Mouse (Mus musculus) thymus, postnatal 4 days (tissue): ENCODE measurements around the gene Rars2.

Experiments
- DNase-seq: peaks from one replicate; pipeline ENCODE4 v3.0.0; 2021

Gene Rars2

DNA sequence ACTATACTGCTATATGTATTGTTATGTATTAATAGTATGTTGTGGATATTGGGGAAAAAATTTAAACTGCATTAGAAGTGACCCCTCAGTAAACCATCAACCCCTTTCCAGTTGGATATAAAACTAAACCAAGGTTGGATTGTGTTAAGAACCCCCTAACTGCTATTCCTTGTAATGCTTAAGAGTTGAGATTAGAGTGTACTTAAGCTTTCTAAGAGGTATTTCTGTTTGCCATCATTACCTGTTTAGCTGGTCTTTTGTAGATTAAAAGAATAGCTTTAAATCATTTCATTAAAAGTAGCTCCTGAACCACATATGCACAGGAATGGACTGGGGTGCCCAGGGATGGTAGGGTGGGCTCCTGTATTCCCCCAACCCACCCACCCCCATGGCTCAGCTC, 30.0 kb downstream of the Rars2 start:
- no peak for DNase-seq

DNA sequence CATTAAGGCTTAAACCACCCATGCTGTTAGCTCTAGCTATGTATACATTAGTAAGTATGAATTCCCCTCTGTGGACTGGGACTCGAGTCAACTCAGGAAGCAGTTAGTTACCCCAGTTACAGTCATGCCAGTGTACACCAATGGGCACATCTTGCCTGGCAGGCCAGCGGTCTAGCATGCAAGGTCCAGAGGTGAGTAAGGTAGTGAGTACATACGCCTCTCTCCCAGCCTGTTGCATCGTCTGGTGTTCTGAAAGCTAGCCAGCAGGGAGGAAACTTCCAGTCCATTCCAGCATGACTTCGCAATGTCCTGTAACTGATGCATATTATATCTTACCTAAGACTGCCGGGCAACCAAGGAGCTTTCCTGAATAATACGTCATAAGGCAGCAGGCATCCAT, 38.4 kb downstream of the Rars2 start:
- DNase-seq = no peak

DNA sequence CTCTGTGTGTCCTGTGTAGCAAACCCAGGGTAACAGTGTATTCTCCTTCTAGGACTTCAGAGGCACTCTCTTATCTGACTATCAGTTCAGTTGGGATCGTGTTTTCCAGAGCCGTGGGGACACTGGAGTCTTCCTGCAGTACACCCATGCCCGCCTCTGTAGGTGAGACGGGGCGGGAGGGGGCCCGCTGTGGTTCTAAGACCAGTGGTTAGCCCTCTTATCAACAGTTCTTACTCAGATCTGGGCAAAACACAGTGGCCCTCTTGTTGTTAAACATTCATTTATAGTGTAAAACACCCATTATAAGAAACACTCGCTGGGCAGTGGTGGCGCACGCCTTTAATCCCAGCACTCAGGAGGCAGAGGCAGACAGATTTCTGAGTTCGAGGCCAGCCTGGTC, 41.3 kb downstream of the Rars2 start:
- DNase-seq = no peak

DNA sequence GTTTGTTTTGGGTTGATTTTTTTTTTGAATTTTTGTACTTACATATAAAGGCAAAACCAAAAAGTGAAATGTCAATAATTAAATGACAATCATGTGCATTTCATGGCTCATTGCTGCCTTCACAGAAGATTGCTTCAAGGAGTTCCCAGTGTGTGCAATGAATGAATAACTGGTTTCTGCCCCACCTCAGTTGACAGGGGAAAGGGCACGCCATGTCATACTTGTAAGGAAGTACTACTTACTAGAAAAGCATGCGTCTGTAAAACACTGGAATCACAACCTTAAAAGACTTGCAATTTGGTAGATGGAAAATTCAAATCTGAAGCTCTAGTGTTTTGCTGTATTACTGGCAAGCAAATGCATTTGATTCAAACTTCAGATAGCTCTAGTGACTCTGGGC, 44.3 kb downstream of the Rars2 start:
- no peak for DNase-seq

DNA sequence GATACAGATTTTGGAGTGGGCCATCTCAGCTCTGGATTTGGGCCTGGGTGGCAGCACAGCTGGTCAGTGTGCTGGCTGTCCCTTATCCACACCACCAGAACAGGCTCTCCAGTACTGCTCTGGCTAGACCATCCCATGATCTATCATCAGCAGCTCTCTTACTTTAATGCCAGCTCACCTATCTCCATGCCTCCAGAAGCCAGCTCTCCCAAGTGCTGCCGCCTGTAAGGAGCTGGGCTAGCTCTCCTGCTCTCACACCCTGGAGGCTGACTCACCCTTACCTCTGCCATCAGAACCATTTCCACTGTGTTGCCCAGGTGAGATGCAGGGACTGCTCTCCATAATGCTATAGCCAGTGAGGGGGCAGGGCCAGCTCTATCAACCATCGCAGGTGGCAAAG, 46.8 kb downstream of the Rars2 start:
- DNase-seq = no peak

DNA sequence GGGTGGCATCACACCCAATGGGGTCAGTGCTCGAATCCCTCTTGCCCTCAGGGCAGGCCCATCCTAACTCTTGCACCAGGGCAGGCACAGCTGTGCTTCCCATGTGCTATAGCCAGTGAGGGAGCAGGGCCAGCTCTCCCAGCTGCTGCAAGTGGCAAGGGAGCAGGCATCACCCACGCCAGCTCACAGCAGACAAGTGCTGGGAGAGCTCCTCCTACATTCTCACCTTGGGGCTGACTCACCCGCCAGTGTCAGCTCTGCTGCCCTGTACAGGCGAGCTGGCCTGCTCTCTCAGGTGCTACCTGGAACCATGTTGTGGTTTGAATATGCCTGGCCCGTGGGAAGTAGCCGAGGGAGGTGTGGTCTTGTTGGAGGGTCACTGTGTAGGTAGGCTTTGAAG, 47.2 kb downstream of the Rars2 start:
- no peak for DNase-seq

DNA sequence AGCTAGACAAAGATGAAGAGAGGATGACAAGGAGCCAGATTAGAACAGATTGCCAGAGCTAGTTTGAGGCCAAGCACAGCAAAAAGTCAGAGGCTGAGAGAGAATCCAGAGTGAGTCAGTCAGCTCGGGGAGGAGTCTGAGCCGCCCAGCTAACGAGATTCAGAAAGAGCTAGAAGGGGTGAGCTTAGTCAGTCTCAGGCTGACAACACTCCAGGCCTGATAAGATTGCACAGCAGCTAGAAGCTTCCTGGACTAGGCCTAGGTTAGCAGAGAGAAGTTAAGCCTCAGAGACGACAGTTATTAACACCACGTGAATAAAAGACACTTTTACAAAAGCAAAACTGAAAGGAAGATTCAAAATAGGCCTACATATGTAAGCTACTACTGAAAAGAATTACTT, 53.2 kb downstream of the Rars2 start:
- DNase-seq = no peak

DNA sequence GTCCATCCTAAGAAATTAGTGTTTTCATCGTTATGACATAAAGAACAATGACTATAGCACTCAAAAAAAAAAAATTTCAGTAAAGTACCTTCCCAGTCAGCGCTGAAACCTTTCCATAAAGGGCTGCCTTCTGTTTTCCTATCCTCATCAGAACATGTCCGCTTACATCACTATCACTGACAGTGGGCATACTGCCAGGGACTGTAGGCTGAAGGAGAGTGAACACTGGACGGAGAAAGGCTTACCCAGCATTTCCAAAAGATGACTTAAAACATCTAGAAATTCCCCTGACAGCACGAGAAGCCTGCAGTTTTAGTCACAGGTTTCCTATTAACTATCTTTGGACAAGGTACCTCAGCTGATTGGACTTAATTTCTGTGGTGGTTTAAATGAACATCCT, 59.0 kb downstream of the Rars2 start:
- DNase-seq = no peak

DNA sequence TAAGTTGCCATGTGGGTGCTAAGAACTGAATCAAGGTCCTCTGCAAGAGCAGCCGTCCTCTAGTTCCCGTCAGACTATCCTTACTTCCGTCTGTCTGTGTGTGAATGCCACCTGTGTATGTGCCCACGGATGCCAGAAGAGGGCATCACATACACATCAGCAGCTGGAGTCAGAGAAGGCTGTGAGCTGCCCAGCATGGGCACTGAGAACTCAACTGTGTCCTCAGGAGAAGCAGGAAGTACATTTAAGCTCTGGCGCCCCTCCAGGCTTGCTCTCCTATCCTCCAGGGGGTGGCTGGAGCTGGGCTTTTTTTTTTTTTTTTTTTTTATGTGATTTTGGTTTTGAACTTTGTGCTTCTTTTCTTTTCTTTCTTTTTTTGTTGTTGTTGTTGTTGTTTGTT, 65.8 kb downstream of the Rars2 start:
- DNase-seq = no peak

DNA sequence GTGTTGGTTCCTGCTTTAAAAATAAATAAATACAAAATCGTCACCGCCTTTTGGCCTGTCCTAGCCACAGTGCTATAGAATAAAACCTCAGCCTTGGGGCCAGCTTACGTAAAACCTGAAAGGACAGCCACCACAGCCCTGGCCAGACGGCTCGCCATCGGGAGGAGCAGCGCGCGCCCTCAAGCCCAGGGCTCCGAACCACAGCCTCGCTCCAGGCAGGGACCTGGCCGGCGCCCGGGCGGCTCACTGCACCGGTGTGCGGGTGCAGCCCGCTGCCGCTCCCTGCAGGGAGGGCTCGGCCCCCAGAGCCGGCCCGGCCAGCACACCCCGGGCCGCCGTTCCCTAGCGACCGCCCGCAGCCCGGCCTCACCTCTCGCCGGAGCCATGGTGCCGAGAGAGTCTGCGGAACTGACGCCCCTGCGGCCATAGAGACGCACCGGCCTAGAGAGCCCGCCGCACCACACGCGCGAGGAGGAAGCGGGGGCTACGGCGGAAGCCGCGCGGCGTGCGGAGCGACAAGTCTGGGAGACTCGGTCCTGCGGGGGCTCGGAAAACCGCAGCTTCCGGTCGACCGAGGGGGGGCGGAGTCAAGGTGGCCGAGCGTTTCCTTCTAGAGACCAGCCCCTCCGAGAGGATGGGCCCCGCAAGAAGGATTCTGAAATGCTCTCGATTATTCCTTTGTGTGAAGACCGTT, 72.3 kb downstream of the Rars2 start, which contains the start of gene Slc35a1:
Gene Slc35a1 (minus strand): TSS at position 565 of the 694 bp plus-strand sequence.
- peak; percentile 95 for DNase-seq

DNA sequence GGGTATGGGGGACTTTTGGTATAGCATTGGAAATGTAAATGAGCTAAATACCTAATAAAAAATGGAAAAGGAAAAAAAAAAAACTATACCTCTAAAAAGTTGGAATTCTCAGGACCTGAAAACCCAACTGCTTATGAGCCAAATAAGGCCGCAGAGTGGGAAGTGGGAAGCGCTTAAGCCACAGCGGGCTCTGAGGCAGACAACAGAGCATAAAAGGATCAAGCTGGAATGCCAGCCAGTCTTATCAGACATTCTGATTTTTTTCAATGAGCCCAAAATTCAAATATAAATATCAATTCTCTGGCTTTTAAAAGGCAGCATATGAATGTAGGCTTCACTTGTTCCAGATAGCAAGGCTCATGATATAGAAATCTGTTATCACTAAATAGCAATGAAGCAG, 73.3 kb downstream of the Rars2 start:
- DNase-seq = no peak

DNA sequence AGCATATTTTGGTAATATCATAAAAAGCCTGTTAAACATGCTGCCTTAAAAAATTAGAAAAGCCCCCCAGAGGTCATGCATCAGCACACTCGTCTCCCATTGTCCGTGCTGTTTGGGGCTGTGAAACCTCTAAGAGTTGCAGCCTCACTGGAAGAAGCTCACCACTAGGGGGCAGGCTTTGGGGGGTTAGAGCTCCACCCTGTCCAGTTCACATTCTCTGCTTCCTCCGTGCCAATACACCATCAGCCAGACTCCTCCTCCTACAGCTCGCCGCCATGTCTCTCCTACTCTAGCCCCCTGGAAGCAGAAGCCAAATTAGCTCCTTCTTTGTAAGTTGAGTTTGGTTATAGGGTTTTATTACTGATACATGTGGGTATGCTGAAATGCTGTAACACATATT, 86.8 kb downstream of the Rars2 start:
- peak; percentile 84 for DNase-seq

DNA sequence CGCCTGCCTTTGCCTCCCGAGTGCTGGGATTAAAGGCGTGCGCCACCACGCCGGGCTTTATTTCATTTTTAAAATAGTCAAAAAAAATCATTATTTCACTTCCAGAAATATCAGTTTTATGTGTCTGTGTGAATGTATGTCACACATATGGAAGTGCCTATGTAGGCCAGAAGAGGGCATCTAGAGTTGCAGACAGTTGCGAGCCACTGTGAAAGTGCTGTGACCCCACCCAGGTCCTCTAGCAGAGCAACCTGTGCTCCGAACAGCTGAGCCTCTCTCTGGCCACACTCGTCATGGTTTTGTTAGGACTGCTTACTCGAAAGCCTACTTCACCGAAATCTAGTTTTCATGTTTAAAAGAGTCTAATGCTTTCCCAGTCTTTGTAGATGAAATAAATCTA, 87.5 kb downstream of the Rars2 start:
- DNase-seq = no peak

DNA sequence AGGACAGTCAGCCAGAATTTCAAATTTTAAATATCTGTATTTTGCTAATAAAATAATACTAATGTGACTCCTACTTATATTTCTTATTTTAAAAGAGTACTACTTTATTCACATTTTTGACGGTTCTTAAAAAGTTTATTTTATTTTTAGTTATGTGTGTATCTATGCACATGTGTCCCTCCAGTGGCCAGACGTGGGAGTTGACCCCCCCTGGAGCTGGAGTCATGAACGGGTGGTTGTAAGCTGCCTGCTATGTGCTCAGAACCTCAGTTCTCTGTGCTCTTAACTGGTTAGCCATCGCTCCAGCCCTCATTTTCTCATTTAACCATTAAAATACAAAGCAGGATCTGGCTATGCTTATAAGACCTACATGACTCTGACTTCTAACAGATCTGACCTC, 88.3 kb downstream of the Rars2 start:
- DNase-seq = no peak

DNA sequence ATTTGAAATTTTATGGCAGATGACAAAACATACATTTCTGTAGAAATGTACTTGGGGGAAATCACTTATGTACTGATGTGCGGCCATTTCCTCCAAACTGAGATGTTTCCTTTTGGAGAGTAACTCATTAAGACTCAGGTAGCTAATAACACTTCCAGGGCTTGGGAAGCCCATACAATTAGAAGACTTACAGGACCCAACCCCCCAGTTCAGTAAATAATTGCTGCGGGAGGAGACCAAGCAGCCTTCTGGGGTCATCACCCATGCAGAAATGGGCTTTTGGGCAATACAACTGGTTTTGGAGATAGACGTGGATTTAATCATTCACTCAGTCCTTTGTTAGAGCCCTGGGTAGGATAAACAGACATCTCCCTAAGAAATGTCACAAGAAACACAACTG, 92.5 kb downstream of the Rars2 start:
- no peak for DNase-seq

DNA sequence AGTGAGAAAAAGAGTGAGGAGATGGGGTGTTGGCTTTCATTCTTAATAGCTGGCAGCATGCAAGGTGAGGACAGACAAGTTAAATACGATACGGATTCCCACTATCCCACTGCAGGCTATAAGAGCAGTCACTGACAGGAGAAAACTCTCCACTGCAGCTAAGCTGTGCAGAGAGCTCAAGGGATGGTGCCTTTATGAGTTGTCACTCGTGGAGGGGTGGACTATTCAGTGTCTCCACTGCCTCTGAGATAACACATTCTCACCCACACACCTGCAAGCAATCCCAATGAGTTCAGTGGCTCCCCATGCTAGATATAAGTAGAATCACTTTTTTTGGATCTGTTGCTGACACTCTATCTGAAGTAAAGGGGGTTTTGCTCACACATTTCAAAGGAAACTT, 93.4 kb downstream of the Rars2 start:
- DNase-seq = no peak
